Mouse (Mus musculus) lung, postnatal 0 days (tissue): Measurements from ENCODE around the gene Sost.

Experiments used
- CTCF ChIP-seq: IDR thresholded peaks from 2 replicates; pipeline ENCODE4 v1.5.1; 2016; ENCODE audit warnings: antibody characterized with exemption, mild to moderate bottlenecking
- EP300 ChIP-seq: IDR thresholded peaks from 2 replicates; pipeline ENCODE4 v1.6.1; 2016; ENCODE audit warnings: antibody characterized with exemption, mild to moderate bottlenecking, control low read depth

DNA sequence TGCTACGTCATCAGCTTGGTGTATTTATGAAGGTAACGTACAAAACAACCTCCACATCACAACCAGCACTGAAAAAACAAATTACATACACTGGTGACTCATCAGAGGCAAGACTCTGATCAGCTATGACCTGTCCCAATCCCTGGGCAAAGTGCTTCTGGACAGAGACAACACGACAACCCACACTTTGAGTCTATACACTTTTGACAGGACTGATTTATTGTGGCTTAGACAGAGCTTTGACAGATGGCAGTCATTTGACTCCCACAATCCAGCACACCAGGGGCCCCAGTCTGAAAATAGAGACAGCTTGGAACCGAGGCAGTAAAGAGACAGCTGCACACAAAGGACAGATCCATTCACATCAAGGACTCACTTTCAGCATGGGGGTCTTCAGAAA is 32.7 kb upstream of the Sost start:
- TF ChIP-seq CTCF (no peak), EP300 (no peak)
